21 mouse cellular contexts compared by ENCODE assay signal in the genomic region with DNA sequence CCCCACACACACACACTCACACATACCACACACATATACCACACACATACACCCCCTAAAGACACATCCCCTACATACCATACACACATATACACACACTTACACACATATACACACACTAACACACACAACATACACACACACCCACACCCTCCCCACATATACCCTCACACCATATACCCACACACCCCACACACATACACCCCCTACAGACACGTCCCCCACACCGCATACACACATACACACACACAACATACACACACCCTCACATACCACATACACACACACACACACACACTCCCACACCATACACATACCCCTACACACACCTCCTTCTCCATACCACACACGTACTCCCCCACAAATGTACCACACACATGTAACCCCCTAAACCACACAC. TPM values are rescaled to one million over a fixed set of nuclear protein-coding genes. Genes with fewer than 3 reads are reported as not detected.
DNase-seq lines count a peak whose midpoint lies in the region; ATAC-seq and TF ChIP-seq lines count a peak whose summit lies in the region.
"Had no signal": no experiment of that assay in that cellular context is flagged by ENCODE, and none has a peak within 500 bp of the region (broad histone marks: within the 10 kb centered on the region; RNA-seq: fewer than 3 reads in every experiment).

No protein-coding gene starts in this region.

- no peaks in the 10 kb centered on the region for H3K36me3 ChIP-seq in hindbrain, embryonic 12.5 days
- H3K36me3 ChIP-seq in hindbrain, embryonic 11.5 days (ENCODE audit: control insufficient read depth, insufficient read depth, low read length): no peaks in the 10 kb centered on the region
- 0 out of 2 replicates have a peak, but pooled peaks cover 4% of the 10 kb centered on the region for H3K36me3 ChIP-seq in midbrain, embryonic 12.5 days
- no peaks in the 10 kb centered on the region for H3K36me3 ChIP-seq in midbrain, postnatal 0 days (ENCODE audit: insufficient read depth, low read length)
- H3K36me3 ChIP-seq in midbrain, embryonic 13.5 days: no peaks in the 10 kb centered on the region
- H3K36me3 ChIP-seq: heart, embryonic 12.5 days; intestine, embryonic 15.5 days had no signal

- no peak overlapping the region for H3K4me2 ChIP-seq in hindbrain, embryonic 12.5 days (replicated peaks)
- no peak overlapping the region for H3K4me2 ChIP-seq in hindbrain, embryonic 11.5 days (replicated peaks; ENCODE audit: low read depth, low read length)
- H3K4me2 ChIP-seq in midbrain, embryonic 12.5 days (replicated peaks): no peak overlapping the region
- no peak overlapping the region for H3K4me2 ChIP-seq in midbrain, postnatal 0 days (ENCODE audit: low read depth, low read length, poor library complexity, severe bottlenecking)
- H3K4me2 ChIP-seq in midbrain, embryonic 13.5 days (replicated peaks): no peak overlapping the region
- H3K4me2 ChIP-seq: heart, embryonic 12.5 days; intestine, embryonic 15.5 days had no signal

- no peak for DNase-seq in hindbrain, embryonic 11.5 days (ENCODE audit: low spot score)
- no peak for DNase-seq in midbrain, postnatal 0 days (ENCODE audit: low spot score)
- DNase-seq in layer of hippocampus, adult 11-12 months (ENCODE audit: low spot score): no peak
- no peak for DNase-seq in adrenal gland, adult 2 months
- DNase-seq: cerebellum, adult 8-10 months; heart, postnatal 36 days; liver; lung, postnatal 14 days; right cerebral cortex, postnatal 14 days; spleen, adult 18-20 months; thymus, adult 18-20 months had no signal

- no peak overlapping the region for H3K4me3 ChIP-seq in hindbrain, embryonic 12.5 days
- H3K4me3 ChIP-seq in hindbrain, embryonic 11.5 days (ENCODE audit: low read depth, low read length): no peak overlapping the region
- H3K4me3 ChIP-seq in midbrain, embryonic 12.5 days: no peak overlapping the region
- no peak overlapping the region for H3K4me3 ChIP-seq in midbrain, postnatal 0 days (ENCODE audit: low read depth, low read length)
- no peak overlapping the region for H3K4me3 ChIP-seq in midbrain, embryonic 13.5 days (replicated peaks)
- H3K4me3 ChIP-seq: erythroblast, embryonic 14.5 days; heart, embryonic 12.5 days; intestine, embryonic 15.5 days; megakaryocyte, embryonic 14.5 days; myocyte had no signal

- H3K27ac ChIP-seq in hindbrain, embryonic 12.5 days: no peak overlapping the region
- H3K27ac ChIP-seq in hindbrain, embryonic 11.5 days (ENCODE audit: low read depth, low read length): no peak overlapping the region
- no peak overlapping the region for H3K27ac ChIP-seq in midbrain, embryonic 12.5 days (replicated peaks)
- H3K27ac ChIP-seq in midbrain, postnatal 0 days (ENCODE audit: low read depth, low read length): no peak overlapping the region
- H3K27ac ChIP-seq in midbrain, embryonic 13.5 days: no peak overlapping the region
- H3K27ac ChIP-seq: intestine, embryonic 15.5 days; kidney, postnatal 0 days had no signal

- H3K9me3 ChIP-seq in hindbrain, embryonic 12.5 days (replicated peaks): no peaks in the 10 kb centered on the region
- H3K9me3 ChIP-seq in hindbrain, embryonic 11.5 days (ENCODE audit: control insufficient read depth, low read length): no peaks in the 10 kb centered on the region
- 0 out of 2 replicates have a peak, but pooled peaks cover 3% of the 10 kb centered on the region for H3K9me3 ChIP-seq in midbrain, embryonic 12.5 days
- no peaks in the 10 kb centered on the region for H3K9me3 ChIP-seq in midbrain, postnatal 0 days (ENCODE audit: low read length)
- H3K9me3 ChIP-seq in midbrain, embryonic 13.5 days: 0 out of 2 replicates have a peak, but pooled peaks cover 3% of the 10 kb centered on the region
- H3K9me3 ChIP-seq: intestine, embryonic 15.5 days had no signal

- H3K9ac ChIP-seq in hindbrain, embryonic 12.5 days: no peak overlapping the region
- no peak overlapping the region for H3K9ac ChIP-seq in hindbrain, embryonic 11.5 days (ENCODE audit: low read depth, low read length)
- no peak overlapping the region for H3K9ac ChIP-seq in midbrain, embryonic 12.5 days (replicated peaks)
- no peak overlapping the region for H3K9ac ChIP-seq in midbrain, postnatal 0 days (replicated peaks; ENCODE audit: low read length, poor library complexity, severe bottlenecking)
- H3K9ac ChIP-seq in midbrain, embryonic 13.5 days (replicated peaks): no peak overlapping the region
- H3K9ac ChIP-seq: heart, embryonic 12.5 days; intestine, embryonic 15.5 days had no signal

- no peaks in the 10 kb centered on the region for H3K27me3 ChIP-seq in hindbrain, embryonic 12.5 days
- H3K27me3 ChIP-seq in hindbrain, embryonic 11.5 days (ENCODE audit: control insufficient read depth, insufficient read depth, low read length): no peaks in the 10 kb centered on the region
- H3K27me3 ChIP-seq in midbrain, embryonic 12.5 days: no peaks in the 10 kb centered on the region
- no peaks in the 10 kb centered on the region for H3K27me3 ChIP-seq in midbrain, postnatal 0 days (ENCODE audit: insufficient read depth, low read length)
- H3K27me3 ChIP-seq in midbrain, embryonic 13.5 days: no peaks in the 10 kb centered on the region
- H3K27me3 ChIP-seq: heart, embryonic 12.5 days; intestine, embryonic 15.5 days; megakaryocyte, embryonic 14.5 days had no signal

- ATAC-seq in hindbrain, embryonic 12.5 days (ENCODE audit: low FRiP score): peak; percentile 60; the same call in 1 of the 2 replicates
- ATAC-seq in hindbrain, embryonic 11.5 days (ENCODE audit: low FRiP score): no peak
- 0 out of 2 replicates have a peak, but pooled peaks have one; percentile 44 for ATAC-seq in midbrain, embryonic 12.5 days (ENCODE audit: low FRiP score, low read depth)
- no peak; the same call in 1 of the 2 replicates for ATAC-seq in midbrain, postnatal 0 days (ENCODE audit: low FRiP score)
- peak; percentile 63 for ATAC-seq in midbrain, embryonic 13.5 days
- ATAC-seq: intestine, embryonic 15.5 days had no signal

- 93% methylated on average over 3 of the region's 3 CpGs for WGBS in hindbrain, embryonic 12.5 days
- 96% methylated on average over 3 of the region's 3 CpGs for WGBS in hindbrain, embryonic 11.5 days
- WGBS in midbrain, embryonic 12.5 days: 100% methylated on average over 3 of the region's 3 CpGs
- WGBS in midbrain, postnatal 0 days: 98% methylated on average over 3 of the region's 3 CpGs
- WGBS in midbrain, embryonic 13.5 days: 96% methylated on average over 3 of the region's 3 CpGs

- 0 out of 2 replicates have a peak, but pooled peaks cover 3% of the 10 kb centered on the region for H3K4me1 ChIP-seq in hindbrain, embryonic 12.5 days
- H3K4me1 ChIP-seq in hindbrain, embryonic 11.5 days (replicated peaks; ENCODE audit: control insufficient read depth, insufficient read depth, low read length): no peaks in the 10 kb centered on the region
- 0 out of 2 replicates have a peak, but pooled peaks cover 7% of the 10 kb centered on the region for H3K4me1 ChIP-seq in midbrain, embryonic 12.5 days
- no peaks in the 10 kb centered on the region for H3K4me1 ChIP-seq in midbrain, postnatal 0 days (ENCODE audit: insufficient read depth, low read length)
- 0 out of 2 replicates have a peak, but pooled peaks cover 13% of the 10 kb centered on the region for H3K4me1 ChIP-seq in midbrain, embryonic 13.5 days (replicated peaks)
- H3K4me1 ChIP-seq: megakaryocyte, embryonic 14.5 days had no signal

- no peak for TF ChIP-seq CTCF in midbrain, postnatal 0 days (IDR thresholded peaks at IDR 0.05)

RNA-seq across cellular contexts. Expression of gene Cachd1, which starts 42.8 kb away (rescaled TPM):
- polyA plus RNA-seq in hindbrain, embryonic 12.5 days (2016; fragmentation: Nextera tagmentation; extraction: Ambion mirVana): 34.7 and 35.5 TPM in 2 replicates
- polyA plus RNA-seq in hindbrain, embryonic 11.5 days (2014; fragmentation: Nextera tagmentation; extraction: Ambion mirVana): 23.4 and 26.0 TPM in 2 replicates
- polyA plus RNA-seq in midbrain, embryonic 12.5 days (2016; fragmentation: Nextera tagmentation; extraction: Ambion mirVana): 50.8 and 56.5 TPM in 2 replicates
- total RNA-seq in midbrain, postnatal 0 days (2014; rRNA removed): 52.2 and 59.8 TPM in 2 replicates
- 25.1 and 26.5 TPM in 2 replicates for polyA plus RNA-seq in midbrain, postnatal 0 days (2015; fragmentation: Nextera tagmentation; extraction: Ambion mirVana)
- 30.0 and 38.9 TPM in 2 replicates for polyA plus RNA-seq in midbrain, embryonic 13.5 days (2015; fragmentation: Nextera tagmentation; extraction: Ambion mirVana)
- total RNA-seq in adrenal gland, adult 2 months (2021): 10 to 100 TPM; 12.6 to 13.9 TPM
- 22.4 and 25.3 TPM in 2 replicates for polyA plus RNA-seq in adrenal gland, adult 2 months (2012; rRNA removed)
- total RNA-seq: neutrophil, adult 5-6 weeks had no signal

Comparison
In these comparisons a context has a peak if more than half of its experiments do, and no peak if none do; other contexts are left out.
1. ATAC-seq: peak in hindbrain, embryonic 12.5 days (single experiment), midbrain, embryonic 12.5 days (single experiment) and midbrain, embryonic 13.5 days (single experiment); none in hindbrain, embryonic 11.5 days (single experiment) and midbrain, postnatal 0 days (single experiment).